Mouse (Mus musculus) bone marrow, adult 2 months (tissue): Measurements from ENCODE around the gene Ier5l. TPM values are rescaled to one million over a fixed set of nuclear protein-coding genes. Genes with fewer than 3 reads are reported as not detected.

Source experiments
- H3K27ac ChIP-seq: fragments of 200-500 bp; 2 replicates; pipeline ENCODE4 v1.5.1; 2012; ENCODE audit warnings: low read depth, mild to moderate bottlenecking, control low read depth, inconsistent platforms, low read length; ENCODE audit not compliant: control insufficient read depth, poor library complexity, insufficient read depth
- H3K4me1 ChIP-seq: fragments of 200-500 bp; 2 replicates; pipeline ENCODE4 v1.6.1; 2011; ENCODE audit warnings: low read length; ENCODE audit not compliant: control insufficient read depth, insufficient read depth
- H3K4me3 ChIP-seq: fragments of 200-500 bp; replicated peaks from 2 replicates; pipeline ENCODE3; 2011; ENCODE audit warnings: mild to moderate bottlenecking, low read depth, low read length, control low read depth; ENCODE audit not compliant: control insufficient read depth
- CTCF ChIP-seq: fragments of 200-500 bp; IDR thresholded peaks from 2 replicates; pipeline ENCODE4 v1.5.1; 2011; ENCODE audit warnings: low read length, control low read depth; ENCODE audit not compliant: control insufficient read depth, insufficient read depth
- POLR2A ChIP-seq: fragments of 200-500 bp; IDR thresholded peaks from 2 replicates; pipeline ENCODE4 v1.6.1; 2011; ENCODE audit warnings: low read depth, mild to moderate bottlenecking, control low read depth, low read length, borderline replicate concordance; ENCODE audit not compliant: control insufficient read depth
- WGBS: fragments of 180-500 bp; shearing (Covaris S2); methylation state at CpG from one replicate; pipeline ENCODE4 v1.1.7; 2018; 5-methylcytosine and 5-hydroxymethylcytosine counted together
- polyA plus RNA-seq: library from polyadenylated mRNA; stranded (reverse); fragments of >200 nt; gene quantifications from 2 replicates; pipeline ENCODE4 v1.2.4, GENCODE M21; 2011; ENCODE audit warnings: low replicate concordance; ENCODE audit not compliant: missing spikeins, insufficient read depth, insufficient read length

Gene Ier5l
- polyA plus RNA-seq, 1 experiment, result 1.1 TPM

DNA sequence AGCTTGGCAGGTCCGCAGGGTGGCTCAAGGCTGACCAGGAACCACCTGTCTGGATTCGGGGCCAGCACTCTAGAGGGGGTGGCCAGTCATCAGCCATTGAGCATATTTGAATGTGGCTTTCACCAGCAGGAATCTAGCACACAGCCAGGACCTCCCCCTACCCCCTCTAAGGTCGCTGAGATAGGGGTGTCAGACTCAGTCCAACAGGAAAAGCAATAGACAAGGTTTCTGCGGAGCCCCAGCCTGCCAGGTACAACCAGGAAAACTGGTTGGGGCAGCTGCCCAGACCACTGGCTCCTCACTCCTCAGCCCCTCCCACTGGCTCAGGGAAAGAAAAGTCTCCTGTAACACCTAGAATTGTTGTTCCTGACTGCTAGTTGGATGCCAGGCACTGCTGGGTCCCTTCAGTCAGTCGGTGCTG, 10.7 kb downstream of the Ier5l start:
- Histone ChIP-seq H3K4me3 (no peak overlapping the region), H3K27ac (no peak overlapping the region), H3K4me1 (no peaks in the 10 kb centered on the region)
- TF ChIP-seq CTCF, result no peak
- TF ChIP-seq POLR2A, result no peak
- 38% methylated on average over 5 of the region's 5 CpGs for WGBS

DNA sequence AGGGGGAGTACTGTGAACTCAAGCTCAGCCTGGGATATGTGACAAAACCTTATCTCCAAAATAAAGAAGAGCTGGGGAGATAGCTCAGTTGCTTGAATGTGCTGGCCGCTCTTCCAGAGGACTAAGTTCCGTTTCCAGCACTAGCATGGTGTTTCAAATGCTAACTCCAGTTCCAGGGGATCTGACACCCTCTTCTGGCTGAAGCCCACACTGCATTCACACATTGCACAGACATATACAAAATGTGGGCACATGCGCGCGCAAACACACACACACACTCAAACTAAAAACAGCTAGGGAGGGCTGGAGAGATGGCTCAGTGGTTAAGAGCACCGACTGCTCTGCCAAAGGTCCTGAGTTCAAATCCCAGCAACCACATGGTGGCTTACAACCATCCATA, 14.8 kb downstream of the Ier5l start:
- no peak overlapping the region for H3K4me3 ChIP-seq
- H3K27ac ChIP-seq, result no peak overlapping the region
- TF ChIP-seq POLR2A, result no peak
- H3K4me1 ChIP-seq, result no peaks in the 10 kb centered on the region; the same call in 1 of the 2 replicates
- 87% methylated on average over 6 of the region's 6 CpGs for WGBS

- 61% methylated on average over 6 of the region's 6 CpGs for WGBS
- Histone ChIP-seq H3K4me3 (no peak overlapping the region), H3K27ac (no peak overlapping the region; the same call in 1 of the 2 replicates)
These were observed 15.7 kb downstream of the Ier5l start for GRCm38 (mm10) chr2:30458349-30458748.

DNA sequence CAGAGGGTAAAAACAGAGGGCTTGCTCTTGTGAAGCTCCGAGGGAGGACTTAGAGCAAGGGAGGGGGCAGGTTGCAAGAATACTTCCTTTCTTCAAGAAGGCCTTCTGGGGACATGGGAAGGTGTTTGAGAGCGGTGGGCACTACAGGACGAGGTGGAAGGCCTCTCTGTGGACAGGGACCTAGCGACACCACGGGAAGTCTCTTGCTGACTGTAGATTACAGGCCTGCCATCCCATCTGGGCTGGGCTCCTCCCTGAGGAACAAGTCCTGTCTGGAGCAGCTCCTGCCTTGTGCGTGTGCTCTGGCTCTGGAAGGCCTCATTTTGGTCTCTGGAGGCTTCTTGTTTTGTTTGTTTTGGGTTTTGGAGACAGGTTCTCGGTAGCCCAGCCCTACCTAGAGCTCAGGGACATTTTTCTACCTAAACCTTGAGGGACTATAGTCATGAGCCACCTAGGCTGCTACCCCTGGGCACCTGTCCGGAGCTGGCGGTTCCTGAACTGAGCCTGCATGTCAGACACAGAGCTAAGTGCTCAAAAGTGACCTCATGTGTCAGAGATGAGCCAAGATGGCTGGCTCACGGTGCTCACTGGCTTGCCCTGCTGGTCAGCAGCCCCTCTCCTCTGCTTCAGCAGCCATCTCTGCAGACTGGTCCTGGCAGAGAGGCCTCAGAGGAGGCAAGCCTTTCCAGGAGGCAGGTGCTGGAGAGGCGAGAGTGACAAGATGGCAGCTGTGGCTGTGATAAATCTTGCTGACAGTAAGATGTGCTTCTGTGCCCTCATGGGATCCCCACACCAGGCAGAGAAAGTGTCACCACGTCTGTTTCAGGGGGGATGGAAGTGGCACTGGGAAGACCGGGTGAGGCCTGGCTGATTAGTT, 17.7 kb downstream of the Ier5l start:
- H3K4me3 ChIP-seq, result no peak overlapping the region
- 88% methylated on average over 13 of the region's 13 CpGs for WGBS
- H3K27ac ChIP-seq, result 0 out of 2 replicates have a peak overlapping the region, but pooled peaks have one; percentile 24
- no peaks in the 10 kb centered on the region; the same call in 1 of the 2 replicates for H3K4me1 ChIP-seq
- no peak for TF ChIP-seq POLR2A

More at GRCm38 (mm10) chr2:30458349-30458748, 15.7 kb downstream of the Ier5l start:
- no peak for TF ChIP-seq CTCF
- TF ChIP-seq POLR2A, result no peak
- H3K4me1 ChIP-seq, result no peaks in the 10 kb centered on the region; the same call in 1 of the 2 replicates

- TF ChIP-seq CTCF (no peak), POLR2A (no peak)
- Histone ChIP-seq H3K4me3 (no peak overlapping the region), H3K27ac (no peak overlapping the region), H3K4me1 (no peaks in the 10 kb centered on the region; the same call in 1 of the 2 replicates)
- WGBS, result 75% methylated on average over 5 of the region's 5 CpGs
These were observed 19.4 kb downstream of the Ier5l start for GRCm38 (mm10) chr2:30454587-30454986.

DNA sequence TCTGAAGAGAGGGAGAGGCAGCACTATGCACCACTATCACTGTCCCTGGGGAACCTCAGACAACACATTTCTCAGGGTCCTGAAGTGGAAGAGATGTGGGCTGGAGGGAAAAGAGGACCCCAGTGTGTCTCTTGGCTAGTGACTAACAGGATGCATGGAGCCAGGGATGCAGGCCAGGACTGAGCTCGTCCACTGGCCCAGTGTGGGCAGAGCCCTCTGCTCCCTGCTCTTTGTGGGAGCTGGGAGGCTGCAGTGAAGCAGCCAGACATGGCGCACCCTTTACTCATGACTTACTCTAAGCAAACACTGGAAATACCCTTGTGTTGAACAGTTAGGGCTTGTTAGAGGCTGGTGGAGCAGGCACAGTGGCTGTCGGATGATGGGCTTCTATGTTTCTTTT, 20.4 kb downstream of the Ier5l start:
- Histone ChIP-seq H3K4me3 (no peak overlapping the region), H3K4me1 (no peaks in the 10 kb centered on the region; the same call in 1 of the 2 replicates), H3K27ac (no peak overlapping the region)
- TF ChIP-seq CTCF (no peak), POLR2A (no peak)
- WGBS, result 90% methylated on average over 3 of the region's 3 CpGs

DNA sequence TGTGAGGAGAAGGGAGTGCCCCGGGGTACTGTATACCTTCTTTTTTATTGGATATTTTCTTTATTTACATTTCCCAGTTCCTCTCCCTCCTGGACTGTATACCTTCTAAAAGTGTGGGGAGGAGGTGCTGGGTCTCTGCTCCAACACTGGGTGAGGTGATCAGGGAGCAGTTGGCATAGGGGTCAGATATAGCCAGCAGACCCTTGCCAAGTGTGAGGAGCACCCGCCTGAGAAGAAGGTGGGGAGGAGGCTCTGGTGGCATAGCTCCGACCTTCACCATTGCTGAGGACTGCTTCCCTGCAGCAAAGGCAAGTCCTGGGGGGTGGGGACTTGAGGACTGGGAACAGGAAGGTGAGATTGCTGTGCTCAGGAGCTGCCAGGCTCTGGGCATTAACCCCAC, 22.5 kb downstream of the Ier5l start:
- TF ChIP-seq POLR2A (no peak), CTCF (no peak)
- no peaks in the 10 kb centered on the region for H3K4me1 ChIP-seq
- H3K4me3 ChIP-seq, result no peak overlapping the region
- no peak overlapping the region for H3K27ac ChIP-seq
- 90% methylated on average over 3 of the region's 3 CpGs for WGBS

GRCm38 (mm10) chr2:30450530-30450929, 23.5 kb downstream of the Ier5l start:
- H3K4me1 ChIP-seq, result no peaks in the 10 kb centered on the region
- TF ChIP-seq CTCF (peak; percentile 21; the same call in 1 of the 2 replicates), POLR2A (no peak)
- 79% methylated on average over 1 of the region's 1 CpGs for WGBS
- no peak overlapping the region for H3K27ac ChIP-seq
- no peak overlapping the region for H3K4me3 ChIP-seq
